Mouse (Mus musculus): Measurements from ENCODE around the gene Alg5.
A peak's percentile ranks its signal among the peaks of the same experiment; 100 is the strongest.
"Not testable (repeated sequence)": the region's sequence is repeated elsewhere in the genome, so short reads cannot be mapped to it uniquely, and the experiment has no call there.

Gene Alg5

DNA sequence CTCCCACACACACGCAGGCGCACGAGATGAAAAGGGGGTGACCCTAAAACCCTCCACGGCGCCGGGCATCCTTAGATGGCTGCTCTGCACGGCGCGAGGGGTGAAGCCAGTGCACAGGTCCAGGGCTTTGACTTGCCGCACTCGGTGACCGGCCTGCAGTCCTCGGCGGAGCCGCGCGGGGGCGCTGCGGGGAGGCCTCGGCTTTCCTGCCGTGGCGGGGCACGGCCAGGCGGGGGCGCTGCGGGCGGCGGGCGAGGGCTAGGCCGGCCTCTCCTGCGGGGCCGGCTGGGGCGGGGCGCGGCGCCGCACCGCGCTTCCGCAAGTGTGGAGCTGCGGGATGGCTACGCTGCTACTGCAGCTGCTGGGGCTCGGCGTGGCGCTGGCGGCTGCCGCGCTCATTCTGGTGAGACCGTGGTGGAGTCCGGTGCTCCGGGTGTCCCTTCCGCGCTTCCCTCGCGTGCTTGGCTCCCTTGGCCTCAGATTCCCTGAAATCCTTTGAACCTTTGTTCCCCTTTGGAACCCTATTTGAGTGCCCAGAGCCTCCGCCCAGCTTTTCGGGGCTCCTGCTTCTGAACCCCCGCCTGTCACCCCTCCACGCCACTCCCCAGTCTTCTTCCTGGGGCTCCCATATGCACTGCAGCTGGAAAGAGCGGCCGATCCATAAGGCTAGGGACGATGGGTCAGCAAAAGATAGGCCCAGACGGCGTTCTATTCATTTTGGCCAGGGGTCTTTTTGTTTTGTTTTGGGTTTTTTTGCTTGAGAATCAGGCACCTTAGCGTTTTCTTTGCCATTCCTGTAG is at the start of gene Alg5, which contains the start of gene Exosc8:
Gene Alg5 (plus strand): TSS at position 293 of the 800 bp plus-strand sequence.
Gene Exosc8 (minus strand): TSS at position 147 of the 800 bp plus-strand sequence.
- DNase-seq (ENCODE audit: low spot score) = peak; percentile 87

DNA sequence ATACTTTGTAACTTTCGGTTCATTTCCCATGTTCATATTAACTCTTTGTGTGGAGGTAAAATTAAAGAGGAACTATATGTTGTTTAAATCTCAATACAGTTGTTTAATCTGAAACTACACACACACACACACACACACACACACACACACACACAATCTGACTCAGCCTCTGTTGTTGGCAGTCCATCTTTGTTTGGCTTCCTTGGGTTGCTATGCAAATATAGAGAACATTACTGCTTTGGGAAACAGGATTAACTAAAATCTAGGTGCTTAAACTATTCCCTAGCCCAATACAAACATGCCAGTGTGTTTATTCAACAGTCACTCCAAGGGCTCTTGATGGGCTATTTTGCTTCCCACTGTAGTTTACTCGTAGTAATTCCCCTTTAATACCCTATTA is 48.1 kb upstream of the Alg5 start:
- peak; percentile 28 for DNase-seq (ENCODE audit: low spot score)

DNA sequence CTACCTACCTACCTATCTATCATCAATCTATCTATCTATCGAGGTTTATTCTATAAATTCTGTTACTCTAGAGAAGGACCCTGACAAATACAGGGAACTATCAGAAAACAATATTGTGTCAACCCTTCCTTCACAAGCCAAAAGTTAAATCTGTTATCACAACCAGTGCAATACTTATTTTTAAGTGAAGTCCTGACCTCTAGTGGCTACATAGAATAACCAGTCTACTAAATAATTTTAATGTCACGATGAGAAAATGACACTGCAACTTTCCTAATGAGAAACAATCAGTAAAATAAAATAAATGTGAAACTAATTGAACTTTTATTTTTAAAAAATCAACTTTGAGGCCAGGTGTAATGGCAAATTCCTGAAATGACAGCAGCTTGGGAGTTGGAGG is 46.2 kb upstream of the Alg5 start:
- no peak for DNase-seq (ENCODE audit: low spot score)

DNA sequence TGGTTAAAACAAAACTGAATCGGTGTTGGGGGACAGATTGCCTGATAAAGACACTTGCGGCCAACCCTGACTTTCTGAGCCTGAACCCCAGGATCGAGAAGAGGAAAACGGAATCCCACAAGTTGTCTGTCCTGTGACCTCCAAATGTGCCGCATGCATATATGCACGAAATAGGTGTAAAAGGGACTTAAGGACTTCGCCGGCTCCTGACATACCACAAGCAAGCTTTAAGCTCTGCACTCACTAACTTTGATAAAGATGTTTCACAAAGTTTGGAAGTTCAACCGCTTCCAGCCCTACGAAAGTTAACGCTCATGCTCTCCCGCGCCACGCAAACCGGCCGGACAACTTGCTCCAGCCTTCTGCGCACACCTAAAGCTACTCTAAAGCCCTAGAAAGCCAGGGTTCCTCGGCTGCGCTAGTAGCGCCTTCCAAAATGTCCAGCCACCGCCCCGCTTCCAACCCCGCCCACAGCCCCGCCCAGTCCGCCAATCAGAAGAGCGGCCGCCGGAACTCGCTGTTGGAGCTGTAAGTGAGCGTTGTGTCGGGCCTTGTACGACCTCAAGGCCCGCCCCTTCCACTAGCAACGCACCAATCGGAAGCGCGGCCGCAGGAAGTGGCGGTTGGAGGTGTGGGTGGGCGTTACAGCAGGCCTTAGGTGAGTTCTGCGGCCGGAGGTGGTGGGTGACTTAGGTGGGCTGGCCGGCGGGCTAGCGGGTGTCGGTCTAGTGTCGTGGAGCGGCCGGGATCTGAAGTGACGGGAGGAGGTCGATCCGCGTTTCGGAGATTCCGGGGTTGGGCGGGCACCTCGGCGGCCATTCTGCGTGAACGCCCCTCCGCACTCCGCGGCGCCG is 42.9 kb upstream of the Alg5 start, which contains the start of gene Supt20:
Gene Supt20 (plus strand): TSS at position 606 of the 854 bp plus-strand sequence.
- peak; percentile 92 for DNase-seq (ENCODE audit: low spot score)

DNA sequence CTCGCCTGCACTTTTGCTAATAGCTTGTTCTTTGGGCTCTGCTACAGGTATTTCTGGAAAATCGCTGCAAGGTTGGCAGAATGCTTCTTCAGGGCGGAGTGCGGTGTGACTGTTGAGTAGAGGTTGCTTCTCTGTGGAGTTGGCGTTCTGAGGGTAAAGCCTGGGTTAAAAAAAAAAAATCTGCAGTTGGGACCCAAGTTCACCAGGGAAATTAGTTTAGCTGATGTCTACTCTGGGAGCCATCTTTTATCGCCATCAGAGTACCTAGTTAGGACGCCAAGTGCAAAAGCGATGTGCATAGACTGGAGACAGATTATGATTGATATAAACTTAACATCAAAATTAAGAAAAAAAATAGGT is 42.3 kb upstream of the Alg5 start:
- no peak for DNase-seq (ENCODE audit: low spot score)

DNA sequence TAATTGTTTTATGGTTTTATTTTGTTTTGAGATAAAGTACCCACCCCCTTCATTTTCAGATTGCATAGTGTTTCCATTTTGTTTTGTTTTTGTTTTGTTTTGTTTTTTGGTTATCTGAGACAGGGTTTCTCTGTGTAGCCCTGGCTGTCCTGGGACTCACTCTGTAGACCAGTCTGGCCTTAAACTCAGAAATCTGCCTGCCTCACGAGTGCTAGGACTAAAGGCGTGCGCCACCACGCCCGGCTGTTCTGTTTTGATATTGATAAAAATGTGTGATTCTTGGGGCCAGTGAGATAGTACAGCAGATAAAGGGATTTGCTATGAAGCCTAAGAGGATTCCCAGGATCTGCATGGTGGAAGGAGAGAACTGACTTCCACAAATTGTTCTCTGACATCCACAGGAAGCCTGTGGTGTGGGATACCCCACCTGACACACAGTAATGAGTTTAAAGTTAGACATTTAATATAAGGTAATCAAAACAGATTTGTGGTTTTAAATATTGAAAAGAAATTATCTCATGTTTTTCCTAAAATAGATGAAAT is 35.5 kb upstream of the Alg5 start:
- DNase-seq (ENCODE audit: low spot score) = no peak

DNA sequence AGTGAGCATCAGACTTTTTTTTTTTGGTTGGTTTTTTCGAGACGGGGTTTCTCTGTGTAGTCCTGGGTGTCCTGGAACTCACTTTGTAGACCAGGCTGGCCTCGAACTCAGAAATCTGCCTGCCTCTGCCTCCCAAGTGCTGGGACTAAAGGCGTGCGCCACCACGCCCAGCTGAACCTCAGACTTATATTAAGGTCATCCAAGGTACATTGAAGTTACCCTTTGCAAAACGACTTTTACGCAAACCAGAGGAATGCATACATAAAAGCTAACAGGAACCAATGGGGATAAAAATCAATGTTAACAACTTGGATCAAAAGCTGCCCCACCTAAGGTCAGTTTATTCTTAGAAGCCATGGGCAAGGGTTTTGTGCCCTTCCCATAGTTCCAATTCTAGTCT is 31.2 kb upstream of the Alg5 start:
- not testable (repeated sequence) for DNase-seq (ENCODE audit: low spot score)

DNA sequence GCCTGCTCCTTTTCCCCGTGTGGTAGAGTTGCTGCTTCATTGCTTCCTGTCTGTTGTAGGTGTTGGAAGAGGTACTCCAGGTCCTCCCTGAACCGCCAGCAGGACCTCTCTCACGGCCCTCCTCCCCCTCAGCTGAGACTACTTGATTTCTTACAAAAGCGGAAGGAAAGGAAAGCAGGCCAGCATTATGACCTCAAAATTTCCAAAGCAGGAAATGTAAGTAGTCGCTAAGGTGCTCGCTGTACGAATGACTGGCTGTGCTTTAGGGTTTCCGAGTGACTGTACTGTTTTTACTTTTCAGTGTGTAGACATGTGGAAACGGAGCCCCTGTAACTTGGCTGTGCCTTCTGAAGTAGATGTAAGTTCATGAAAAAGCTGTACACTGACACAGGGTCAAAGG is 26.4 kb upstream of the Alg5 start:
- DNase-seq (ENCODE audit: low spot score) = no peak

DNA sequence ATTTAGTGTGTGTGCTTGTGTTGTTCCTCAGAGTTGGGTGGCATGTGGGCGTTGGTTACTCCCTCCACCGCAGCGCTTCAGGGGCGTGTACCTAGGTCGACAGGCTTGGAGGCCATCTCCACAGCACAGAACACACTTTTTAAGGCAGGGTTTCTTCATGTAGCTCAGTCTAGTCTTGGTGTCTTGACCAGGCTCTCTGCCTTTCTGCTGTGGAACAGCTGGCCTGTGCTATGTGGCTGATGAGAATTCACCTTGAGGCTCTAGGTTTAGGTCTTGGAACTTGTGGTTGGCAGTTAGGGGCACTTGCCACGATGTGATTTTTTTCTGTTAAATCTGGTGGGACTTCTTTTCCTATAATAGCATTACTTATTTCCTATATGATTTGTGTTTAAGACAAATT is 21.1 kb upstream of the Alg5 start, which contains the start of gene Gm21958:
Gene Gm21958 (minus strand): TSS at position 101 of the 400 bp plus-strand sequence.
- no peak for DNase-seq (ENCODE audit: low spot score)

DNA sequence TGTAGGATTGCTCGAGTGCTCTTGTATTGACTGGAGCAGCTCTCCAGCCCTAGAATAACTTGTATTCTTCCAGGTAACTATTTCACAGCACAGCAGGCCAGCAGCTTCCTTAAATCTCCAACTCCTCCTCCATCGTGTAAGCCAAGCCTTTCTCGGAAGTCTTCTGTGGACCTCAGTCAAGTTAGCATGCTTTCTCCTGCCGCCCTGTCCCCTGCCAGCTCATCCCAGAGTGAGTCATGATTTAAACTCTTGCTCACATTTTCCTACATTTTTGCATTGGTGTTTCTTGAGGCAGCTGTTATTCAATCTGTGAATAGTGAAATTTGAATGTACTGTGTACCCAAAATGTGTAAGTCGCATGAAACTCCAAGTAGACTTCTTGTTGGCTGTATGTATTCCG is 19.9 kb upstream of the Alg5 start:
- DNase-seq (ENCODE audit: low spot score) = no peak

DNA sequence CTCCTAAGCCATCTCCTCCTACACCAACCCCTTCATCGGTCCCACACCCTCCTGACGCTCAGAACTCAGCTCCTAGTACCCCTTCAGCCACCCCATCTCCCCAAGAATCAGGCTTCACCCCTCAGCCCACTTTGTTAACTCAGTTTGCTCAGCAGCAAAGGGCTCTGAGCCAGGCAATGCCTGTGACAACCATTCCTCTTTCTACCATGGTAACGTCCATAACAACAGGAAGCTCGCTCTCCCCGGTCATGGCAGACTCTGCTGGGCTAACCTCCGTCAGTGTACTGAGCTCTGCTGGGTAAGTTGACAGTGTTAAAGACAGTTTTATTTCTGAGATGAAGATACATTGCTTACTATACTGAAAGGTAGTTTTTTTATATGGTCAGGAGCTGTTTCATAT is 18.0 kb upstream of the Alg5 start:
- no peak for DNase-seq (ENCODE audit: low spot score)

DNA sequence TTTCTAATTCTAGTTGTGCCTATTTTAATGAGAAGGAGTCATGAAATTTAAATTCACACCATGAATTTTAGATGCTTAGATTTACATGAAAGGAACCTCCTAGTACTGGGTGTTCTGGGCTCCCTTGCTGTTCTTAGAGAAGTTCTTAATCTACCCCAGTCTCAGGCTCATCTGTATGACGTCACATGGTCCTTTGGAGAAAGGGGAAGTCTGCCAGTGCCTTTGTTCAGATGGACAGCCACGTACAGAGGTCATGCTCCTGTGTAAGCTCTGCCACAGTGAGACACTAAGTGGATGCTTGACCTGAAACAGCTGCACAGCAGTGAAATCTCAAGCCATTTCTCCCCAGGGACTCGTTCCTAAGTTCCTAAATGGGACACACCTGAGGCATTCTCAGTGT is 16.4 kb upstream of the Alg5 start:
- no peak for DNase-seq (ENCODE audit: low spot score)

DNA sequence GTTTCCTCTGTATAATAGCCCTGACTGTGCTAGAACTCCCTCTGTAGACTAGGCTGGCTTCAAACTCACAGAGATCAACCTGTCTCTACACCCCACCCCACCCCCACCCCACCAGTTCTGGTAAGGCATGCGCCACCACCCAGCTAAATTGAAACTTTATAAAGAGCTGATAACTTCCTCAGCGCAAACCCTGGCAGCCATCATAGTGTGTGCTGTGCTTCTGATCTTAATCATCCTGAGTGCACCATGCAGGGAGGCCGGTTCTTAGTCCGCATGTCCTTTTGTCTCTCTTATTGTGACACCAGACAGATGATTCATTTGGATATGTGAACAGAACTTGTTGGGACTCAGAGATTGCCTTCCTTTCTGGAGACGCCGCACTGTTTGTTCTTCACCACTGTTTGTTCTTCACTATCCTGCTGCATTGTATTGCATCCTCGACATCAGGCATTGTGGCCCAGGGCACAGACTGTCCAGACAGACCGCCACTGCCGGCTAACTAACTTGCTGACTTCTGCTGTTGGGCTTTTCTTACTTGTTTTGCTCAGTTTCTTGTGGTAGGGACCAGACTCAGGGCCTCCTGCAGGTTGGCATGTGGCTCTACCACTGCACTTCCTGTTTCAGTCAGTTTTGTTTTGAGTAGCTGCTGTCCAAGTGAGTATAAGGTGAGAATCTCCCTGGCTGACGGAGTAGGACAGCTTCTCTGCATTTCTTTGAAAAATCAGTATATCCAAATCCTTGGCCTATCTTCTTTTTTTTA is 11.4 kb upstream of the Alg5 start:
- no peak for DNase-seq (ENCODE audit: low spot score)

DNA sequence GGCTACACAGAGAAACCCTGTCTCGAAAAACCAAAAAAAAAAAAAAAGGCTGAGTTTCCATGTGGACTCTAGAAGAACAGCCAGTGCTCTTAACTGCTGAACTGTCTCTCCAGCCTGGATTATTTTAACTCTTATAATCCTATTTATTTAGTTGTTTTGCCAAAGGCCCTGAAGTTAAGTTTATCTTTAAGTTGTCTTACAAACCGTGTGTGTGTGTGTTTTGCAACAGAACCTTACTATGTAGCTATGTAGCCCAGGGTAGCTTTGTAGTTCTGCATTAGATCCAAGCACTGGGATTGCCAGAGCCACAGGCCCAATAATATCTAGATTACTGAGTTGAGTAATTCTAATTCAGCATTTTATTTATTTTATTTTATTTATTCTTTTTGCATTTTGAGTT is 10.0 kb upstream of the Alg5 start:
- DNase-seq (ENCODE audit: low spot score) = no peak

DNA sequence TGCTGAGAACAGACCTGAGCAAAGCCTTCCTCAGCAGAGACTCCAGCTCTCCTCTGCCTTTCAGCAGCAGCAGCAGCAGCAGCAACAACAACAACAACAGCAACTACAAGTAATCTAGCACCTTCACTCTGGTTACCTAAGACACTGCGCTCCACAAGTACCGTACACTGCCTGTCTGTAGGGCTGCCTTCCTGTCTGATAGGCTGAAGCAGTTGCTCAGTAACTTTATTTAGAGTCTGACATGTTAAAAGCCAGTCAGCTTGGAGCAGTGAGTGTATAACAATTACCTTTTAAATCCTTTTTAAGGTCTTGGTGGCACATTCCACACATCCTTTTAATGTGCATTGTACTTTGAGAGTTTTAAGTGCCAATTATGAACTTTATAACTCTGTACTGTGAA is 7.8 kb upstream of the Alg5 start:
- DNase-seq (ENCODE audit: low spot score) = no peak

DNA sequence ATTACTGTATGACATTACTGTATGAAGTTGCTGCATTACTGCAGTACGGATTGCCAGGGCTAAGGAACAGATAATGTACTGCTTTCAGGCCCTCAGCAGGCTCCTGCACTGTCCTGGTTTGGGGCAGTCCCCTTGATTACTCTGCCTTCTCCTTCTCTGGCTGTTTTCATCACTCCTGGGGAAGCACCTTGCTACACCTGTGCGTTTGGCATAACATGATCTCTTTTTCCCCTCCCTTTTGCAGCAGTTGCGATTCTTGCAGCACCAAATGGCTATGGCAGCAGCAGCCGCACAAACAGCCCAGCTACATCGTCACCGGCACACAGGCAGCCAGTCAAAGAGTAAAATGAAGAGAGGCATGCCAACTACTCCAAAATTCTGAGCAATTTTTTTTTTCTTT is 7.2 kb upstream of the Alg5 start:
- no peak for DNase-seq (ENCODE audit: low spot score)

DNA sequence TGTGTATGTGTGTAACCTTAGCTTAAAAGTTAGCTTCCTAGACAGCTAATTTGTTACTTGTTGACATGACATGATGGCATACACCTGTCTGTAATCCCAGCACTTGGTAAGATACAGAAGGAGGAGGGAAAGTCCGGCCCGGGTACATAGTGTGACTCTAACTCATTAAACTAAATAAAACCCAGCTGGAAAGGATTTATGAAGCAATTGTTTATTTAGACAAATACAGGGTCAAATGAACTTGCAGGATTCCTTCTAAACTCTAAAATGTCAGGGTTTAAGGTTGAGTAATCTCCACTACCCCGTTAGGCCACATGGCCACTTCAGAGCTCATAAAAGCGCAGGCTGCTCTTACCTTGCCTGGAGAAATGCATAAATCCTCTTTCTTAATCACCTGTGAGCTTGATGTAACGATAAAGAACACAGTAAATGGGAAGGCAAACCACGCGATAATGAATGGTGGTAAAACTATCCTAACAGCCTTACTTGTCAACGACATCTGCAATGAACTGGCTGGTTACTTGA is 3.7 kb upstream of the Alg5 start:
- no peak for DNase-seq (ENCODE audit: low spot score)

DNA sequence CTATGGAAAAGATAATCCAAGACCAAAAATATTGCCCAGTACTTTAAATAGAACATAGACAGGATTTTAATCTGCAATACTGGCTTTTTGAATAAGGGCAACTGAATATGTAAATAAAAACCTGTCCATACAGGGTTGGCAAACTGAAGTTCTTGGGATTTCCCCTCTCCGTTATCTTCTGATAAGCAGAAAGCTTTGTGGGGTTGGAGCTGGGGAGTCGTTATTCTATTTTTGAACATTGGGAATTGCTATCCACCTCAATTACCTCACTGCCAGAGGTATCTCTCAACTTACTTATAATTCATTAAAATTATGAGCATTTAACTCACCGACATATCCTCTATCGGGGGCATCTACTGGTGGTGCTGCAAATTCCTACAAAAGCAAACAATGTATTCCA is 3.0 kb upstream of the Alg5 start:
- DNase-seq (ENCODE audit: low spot score) = no peak

DNA sequence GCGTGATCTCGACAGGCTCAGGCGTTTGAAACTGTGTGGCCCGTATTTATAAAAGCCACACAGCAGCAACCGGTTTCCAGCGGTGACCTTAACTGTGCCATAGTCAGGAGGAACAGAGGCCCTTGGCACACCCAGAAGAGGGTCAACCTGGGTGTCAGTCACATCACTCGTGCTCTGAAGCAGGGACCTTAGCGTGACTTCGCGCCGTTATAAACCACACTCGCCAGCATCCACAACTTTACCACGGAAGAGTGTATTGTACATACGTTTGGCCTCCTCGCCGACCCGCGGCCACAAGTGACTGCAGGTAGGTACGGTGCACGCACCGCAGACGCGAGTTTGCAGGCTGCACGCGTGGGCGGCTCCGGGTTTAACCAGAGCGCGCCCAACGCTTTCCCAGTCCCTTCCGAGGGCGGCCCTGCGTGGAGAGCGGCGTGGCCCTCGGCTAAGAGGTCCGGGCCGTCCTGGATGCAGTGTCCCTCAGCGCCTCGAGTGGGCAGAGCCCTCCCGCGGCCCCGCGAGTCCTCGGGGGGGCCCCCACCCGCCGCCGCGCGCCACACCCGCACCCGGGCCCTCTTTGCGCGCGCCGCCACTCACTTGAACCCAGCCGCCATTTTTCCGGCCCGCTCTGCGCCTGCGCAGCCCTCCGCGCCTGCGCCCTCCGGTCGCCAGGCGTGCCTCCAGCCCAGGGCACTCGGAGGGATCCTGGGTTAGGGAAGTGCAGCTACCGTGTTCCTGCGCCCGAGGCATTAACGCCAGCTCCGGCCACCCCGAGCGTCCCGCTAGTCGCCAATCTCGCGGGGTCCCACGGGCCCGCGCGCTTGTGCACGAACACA is 710 bp upstream of the Alg5 start:
- peak; percentile 88 for DNase-seq (ENCODE audit: low spot score)

DNA sequence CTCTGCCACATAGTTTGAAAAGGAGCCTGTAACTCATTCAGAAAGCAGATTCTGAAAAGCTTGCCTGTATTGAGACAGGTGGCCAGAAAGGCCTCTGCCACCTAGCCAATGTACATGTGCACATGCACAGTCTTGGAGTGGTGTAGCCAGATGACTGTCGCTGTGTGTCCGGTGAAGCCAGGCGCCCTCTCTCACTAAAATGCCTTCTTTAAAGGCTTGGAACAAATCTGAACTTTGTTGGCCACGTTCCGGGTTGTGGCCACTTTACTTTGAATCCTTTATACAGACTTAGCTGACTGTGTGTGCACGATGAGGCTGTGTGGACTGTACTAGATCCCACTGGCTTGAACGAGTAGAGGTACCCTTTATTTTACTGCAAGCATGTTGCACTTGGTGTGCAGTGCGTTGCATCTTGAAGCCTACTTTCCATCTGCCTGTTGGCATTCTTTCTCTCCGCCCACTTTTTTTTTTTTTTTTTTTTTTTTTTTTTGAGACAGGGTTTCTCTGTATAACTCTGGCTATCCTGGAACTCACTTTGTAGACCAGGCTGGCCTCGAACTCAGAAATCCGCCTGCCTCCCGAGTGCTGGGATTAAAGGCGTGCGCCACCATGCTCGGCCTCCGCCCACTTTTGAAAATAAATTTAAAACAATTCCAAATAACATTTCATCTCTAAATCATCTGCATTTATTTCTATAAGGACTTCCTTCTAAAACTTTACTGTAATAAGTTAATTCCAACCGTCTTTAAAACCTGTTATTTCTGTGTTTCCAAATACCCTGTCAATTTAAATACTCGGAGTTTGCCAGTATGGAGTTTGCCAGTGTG is 975 bp downstream of the Alg5 start:
- no peak for DNase-seq (ENCODE audit: low spot score)
